Mouse (Mus musculus) erythroblast, embryonic 14.5 days (primary cell): ENCODE results near the gene Dnaaf3.

Experiments used
- GATA1 ChIP-seq: IDR thresholded peaks from 2 replicates; pipeline ENCODE4 v1.6.1; 2012; ENCODE audit warnings: low read length, inconsistent platforms, mixed read lengths
- TAL1 ChIP-seq: IDR thresholded peaks from 3 replicates; pipeline ENCODE4 v1.6.1; 2012; ENCODE audit warnings: low read length, inconsistent platforms, mixed read lengths

DNA sequence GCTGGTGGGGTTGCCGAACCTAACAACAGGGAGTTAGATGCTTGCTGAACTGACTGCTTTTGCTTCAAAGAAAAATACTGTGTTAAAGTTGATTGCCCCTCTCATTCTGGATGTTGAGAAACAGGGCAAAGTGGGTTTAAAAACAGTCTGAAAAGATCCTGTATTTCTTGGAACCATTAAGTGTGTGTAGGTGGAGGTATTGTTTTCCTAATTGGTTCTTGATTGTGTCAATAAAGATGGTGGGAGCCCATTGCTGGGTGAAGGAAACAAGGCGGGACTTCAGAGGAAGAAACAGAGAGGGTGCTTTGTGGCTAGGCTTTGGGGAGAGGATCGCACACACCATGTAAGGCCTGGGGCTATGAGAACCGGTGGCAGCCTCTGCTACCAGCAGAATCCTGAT lies 4.9 kb upstream of the Dnaaf3 start:
- TF ChIP-seq GATA1 (no peak), TAL1 (no peak)
